Mouse (Mus musculus) heart, embryonic 16.5 days (tissue): ENCODE data around the gene Agpat3. TPM values are rescaled to one million over a fixed set of nuclear protein-coding genes. Genes with fewer than 3 reads are reported as not detected.
"Not testable (repeated sequence)": the region's sequence is repeated elsewhere in the genome, so short reads cannot be mapped to it uniquely, and the experiment has no call there.

Source experiments
- ATAC-seq: fragments of 200-750 bp; cut with Nextera tagmentation; replicated peaks from 2 replicates; pipeline ENCODE4 v1.8.0; 2017; ENCODE audit warnings: moderate number of reproducible peaks; ENCODE audit not compliant: insufficient read depth, low FRiP score; ENCODE audit errors: extremely low read depth
- H3K27ac ChIP-seq: fragments of 300-500 bp; sonication (generic); 2 replicates; pipeline ENCODE4 v1.5.1; 2014; ENCODE audit warnings: mild to moderate bottlenecking, low read length, control low read depth, moderate library complexity
- H3K27me3 ChIP-seq: fragments of 300-500 bp; sonication (generic); 2 replicates; pipeline ENCODE4 v1.6.1; 2014; ENCODE audit warnings: low read length, mixed read lengths; ENCODE audit not compliant: control insufficient read depth, insufficient read depth
- H3K36me3 ChIP-seq: fragments of 300-500 bp; sonication (generic); 2 replicates; pipeline ENCODE4 v1.6.1; 2014; ENCODE audit not compliant: control insufficient read depth, insufficient read depth
- H3K4me1 ChIP-seq: fragments of 300-500 bp; sonication (generic); 2 replicates; pipeline ENCODE4 v1.6.1; 2014; ENCODE audit warnings: low read length, mixed read lengths; ENCODE audit not compliant: control insufficient read depth, insufficient read depth
- H3K4me2 ChIP-seq: fragments of 300-500 bp; sonication (generic); 2 replicates; pipeline ENCODE4 v1.6.1; 2014; ENCODE audit warnings: low read depth, mild to moderate bottlenecking, control low read depth, low read length
- H3K4me3 ChIP-seq: fragments of 300-500 bp; sonication (generic); 2 replicates; pipeline ENCODE4 v1.5.1; 2014; ENCODE audit warnings: mild to moderate bottlenecking, control low read depth, low read length
- H3K9ac ChIP-seq: fragments of 300-500 bp; sonication (generic); 2 replicates; pipeline ENCODE4 v1.6.1; 2014; ENCODE audit warnings: low read length, control low read depth
- H3K9me3 ChIP-seq: fragments of 300-500 bp; sonication (generic); replicated peaks from 2 replicates; pipeline ENCODE4 v1.6.1; 2016; ENCODE audit warnings: low read length; ENCODE audit not compliant: control insufficient read depth
- WGBS: fragments of 180-500 bp; shearing (Covaris S2); extraction: QIAGEN DNeasy Blood & Tissue Kit; methylation state at CpG from one replicate; pipeline ENCODE4 v1.1.7; 2014; 5-methylcytosine and 5-hydroxymethylcytosine counted together
- polyA plus RNA-seq: library from polyadenylated mRNA; unstranded; fragments of >200 nt; fragmentation: Nextera tagmentation; extraction: Ambion mirVana; gene quantifications from 2 replicates; pipeline ENCODE4 v1.2.1, GENCODE M21; 2015

The Agpat3 gene
- polyA plus RNA-seq, 1 experiment from 2014 or later: 56.6 TPM

DNA sequence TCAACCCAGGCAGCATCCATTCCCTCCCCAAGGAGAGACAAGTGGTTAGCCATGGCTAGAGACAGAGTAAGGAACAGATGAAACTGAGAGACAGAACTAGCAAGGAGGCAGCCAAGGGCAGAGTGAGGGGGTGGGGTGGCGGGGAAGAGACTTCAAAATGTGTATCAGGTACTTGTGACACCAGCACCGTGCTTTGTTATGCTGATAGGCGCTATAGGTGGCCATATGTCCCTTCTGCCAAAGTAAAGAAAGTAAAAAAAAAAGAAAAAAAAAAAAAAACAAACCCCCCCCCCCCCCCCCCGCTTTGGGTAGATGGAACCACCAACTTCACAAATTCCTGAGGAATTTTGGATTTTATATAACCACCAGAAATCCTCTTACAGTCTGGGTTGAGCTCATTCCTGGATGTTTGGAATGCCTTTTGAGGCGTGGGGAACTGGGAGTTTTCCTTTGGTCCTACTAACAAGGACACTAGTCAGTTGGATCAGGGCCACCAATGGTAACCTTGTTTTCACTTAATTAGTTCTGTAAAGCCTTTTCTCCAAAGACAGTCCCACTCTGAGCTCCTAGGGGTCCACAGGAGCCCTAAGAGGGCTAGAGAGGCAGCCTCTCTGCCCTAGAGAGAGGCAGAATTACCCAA lies 14.0 kb upstream of the Agpat3 start:
- H3K4me2 ChIP-seq: peak overlapping the region; percentile 37; the same call in 1 of the 2 replicates

GRCm38 (mm10) chr10:78365555-78365954 lies 13.3 kb upstream of the Agpat3 start:
- H3K4me1 ChIP-seq: peaks cover 19% of the 10 kb centered on the region
- no peak overlapping the region for H3K4me2 ChIP-seq
- no peaks in the 10 kb centered on the region for H3K9me3 ChIP-seq
- no peak for ATAC-seq
- H3K36me3 ChIP-seq: no peaks in the 10 kb centered on the region
- 76% methylated on average over 6 of the region's 6 CpGs for WGBS
- H3K4me3 ChIP-seq: no peak overlapping the region
- H3K27me3 ChIP-seq: no peaks in the 10 kb centered on the region
- H3K27ac ChIP-seq: no peak overlapping the region
- no peak overlapping the region for H3K9ac ChIP-seq

More for the DNA sequence above, 14.0 kb upstream of the Agpat3 start:
- ATAC-seq: no peak
- WGBS: 30% methylated on average over 5 of the region's 5 CpGs
- Histone ChIP-seq H3K4me3 (no peak overlapping the region), H3K4me1 (peaks cover 19% of the 10 kb centered on the region), H3K36me3 (no peaks in the 10 kb centered on the region), H3K27me3 (no peaks in the 10 kb centered on the region), H3K9me3 (no peaks in the 10 kb centered on the region), H3K27ac (no peak overlapping the region; the same call in 1 of the 2 replicates), H3K9ac (no peak overlapping the region)

- Histone ChIP-seq H3K27ac (no peak overlapping the region), H3K27me3 (no peaks in the 10 kb centered on the region), H3K4me1 (peaks cover 19% of the 10 kb centered on the region), H3K4me3 (no peak overlapping the region), H3K9me3 (no peaks in the 10 kb centered on the region), H3K4me2 (no peak overlapping the region), H3K36me3 (no peaks in the 10 kb centered on the region), H3K9ac (no peak overlapping the region)
- no peak for ATAC-seq
- 58% methylated on average over 2 of the region's 2 CpGs for WGBS
Measured at GRCm38 (mm10) chr10:78364106-78364505, 11.8 kb upstream of the Agpat3 start.

DNA sequence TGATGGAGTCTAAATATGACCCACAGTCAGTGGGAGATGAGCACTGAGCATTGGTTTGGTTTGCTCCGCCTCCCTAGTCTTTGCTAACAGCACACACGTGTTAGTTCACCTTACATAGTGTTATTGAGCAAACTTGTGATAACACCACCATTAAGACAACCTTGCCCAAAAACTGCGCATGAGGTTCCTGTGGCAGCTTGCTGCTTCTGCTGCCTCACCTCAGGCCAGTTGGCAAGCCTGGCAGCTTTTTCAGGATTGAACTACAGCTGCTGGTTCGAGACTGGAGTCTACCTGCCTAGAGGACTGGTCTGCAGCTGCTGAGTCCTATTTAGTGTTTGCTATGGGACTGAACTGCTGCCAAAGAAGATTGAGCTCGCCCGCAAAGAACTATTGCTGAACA lies 11.1 kb upstream of the Agpat3 start:
- no peak overlapping the region for H3K4me3 ChIP-seq
- WGBS: 83% methylated on average over 6 of the region's 6 CpGs
- H3K9ac ChIP-seq: no peak overlapping the region
- H3K9me3 ChIP-seq: no peaks in the 10 kb centered on the region
- no peak overlapping the region for H3K4me2 ChIP-seq
- no peak overlapping the region for H3K27ac ChIP-seq
- peaks cover 19% of the 10 kb centered on the region for H3K4me1 ChIP-seq
- ATAC-seq: no peak
- no peaks in the 10 kb centered on the region for H3K27me3 ChIP-seq
- H3K36me3 ChIP-seq: no peaks in the 10 kb centered on the region

DNA sequence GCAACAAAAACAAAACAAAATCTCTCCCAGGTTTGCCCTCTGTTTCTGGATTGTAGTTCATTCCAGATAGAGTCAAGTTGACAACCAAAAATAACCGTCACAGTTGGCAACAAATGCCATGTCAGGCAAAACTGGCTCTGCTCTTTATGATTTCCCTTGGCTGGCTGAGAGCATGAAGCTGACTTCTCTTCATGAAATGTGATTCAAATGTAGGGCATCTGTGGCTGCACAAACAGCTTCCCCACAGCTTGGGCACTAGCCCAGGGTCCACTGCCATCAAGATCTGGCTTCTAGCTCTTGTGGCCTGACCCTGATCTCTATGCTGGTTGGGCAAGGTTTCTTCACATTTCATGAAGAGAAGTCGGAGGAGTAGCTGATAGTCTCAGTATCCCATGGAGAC lies 9.7 kb upstream of the Agpat3 start:
- no peak for ATAC-seq
- H3K27me3 ChIP-seq: no peaks in the 10 kb centered on the region
- WGBS: 58% methylated on average over 2 of the region's 2 CpGs
- no peak overlapping the region for H3K4me2 ChIP-seq
- no peak overlapping the region for H3K4me3 ChIP-seq
- H3K36me3 ChIP-seq: no peaks in the 10 kb centered on the region
- peaks cover 13% of the 10 kb centered on the region for H3K4me1 ChIP-seq
- no peaks in the 10 kb centered on the region for H3K9me3 ChIP-seq
- H3K27ac ChIP-seq: no peak overlapping the region
- H3K9ac ChIP-seq: no peak overlapping the region

DNA sequence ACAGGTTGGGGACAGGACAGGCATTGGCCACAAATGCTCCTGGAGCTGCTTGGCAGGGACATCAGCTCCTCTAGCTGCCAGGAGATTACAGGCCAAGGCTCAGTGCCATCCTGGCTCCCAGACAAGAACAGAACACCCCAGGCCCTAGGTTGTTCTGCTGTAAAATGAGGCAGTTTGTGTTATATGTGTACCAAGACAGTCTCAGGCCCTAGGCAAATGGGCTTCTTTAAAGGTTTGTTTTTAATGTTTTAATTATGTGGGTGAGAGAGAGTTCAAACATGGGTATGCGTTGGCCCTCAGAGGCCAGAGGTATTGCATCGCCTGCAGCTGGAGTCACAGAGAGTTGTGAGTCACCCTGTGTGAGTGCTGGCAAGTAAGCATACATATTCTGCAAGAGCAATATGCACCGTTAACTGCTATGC lies 8.0 kb upstream of the Agpat3 start:
- Histone ChIP-seq H3K27me3 (no peaks in the 10 kb centered on the region), H3K4me1 (peaks cover 3% of the 10 kb centered on the region; the same call in 1 of the 2 replicates), H3K36me3 (no peaks in the 10 kb centered on the region), H3K9ac (no peak overlapping the region), H3K4me3 (no peak overlapping the region), H3K9me3 (no peaks in the 10 kb centered on the region), H3K4me2 (no peak overlapping the region), H3K27ac (no peak overlapping the region)
- 62% methylated on average over 3 of the region's 3 CpGs for WGBS
- no peak for ATAC-seq

DNA sequence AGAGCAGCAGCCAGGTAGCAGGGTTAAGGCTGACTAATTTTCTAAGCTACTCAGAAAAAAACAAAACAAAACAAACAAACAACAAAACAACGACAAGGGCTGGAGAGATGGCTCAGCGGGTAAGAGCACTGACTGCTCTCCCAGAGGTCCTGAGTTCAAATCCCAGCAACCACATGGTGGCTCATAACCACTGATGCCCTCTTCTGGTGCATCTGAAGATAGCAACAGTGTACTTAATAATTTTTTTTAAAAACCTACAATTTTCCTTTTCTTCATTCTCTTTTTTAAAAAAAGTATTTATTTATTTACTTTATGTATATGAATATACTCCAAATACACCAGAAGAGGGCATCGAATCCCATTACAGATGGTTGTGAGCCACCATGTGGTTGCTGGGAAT lies 6.7 kb upstream of the Agpat3 start:
- not testable (repeated sequence) for H3K4me1 ChIP-seq, ATAC-seq, H3K4me2 ChIP-seq, H3K9ac ChIP-seq, H3K4me3 ChIP-seq, H3K27ac ChIP-seq, H3K27me3 ChIP-seq, H3K36me3 ChIP-seq, H3K9me3 ChIP-seq
- 93% methylated on average over 3 of the region's 3 CpGs for WGBS

DNA sequence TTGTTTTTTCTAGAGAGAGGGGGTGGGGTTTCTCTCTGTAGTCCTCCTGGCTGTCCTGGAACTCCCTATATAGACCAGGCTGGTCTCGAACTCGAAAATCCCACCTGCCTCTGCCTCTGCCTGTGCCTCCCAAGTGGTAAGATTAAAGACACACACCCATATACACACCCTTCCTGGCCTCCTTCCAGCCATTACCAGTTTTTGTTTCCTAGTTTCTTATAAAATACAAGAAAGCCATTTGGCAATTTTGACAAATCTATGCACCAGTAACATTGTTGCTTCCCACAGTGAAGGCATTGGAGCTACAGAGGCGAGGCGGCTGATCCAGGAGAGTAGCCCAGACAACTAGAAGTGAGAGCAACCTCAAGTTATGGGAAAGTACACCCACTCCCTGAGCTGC lies 6.0 kb upstream of the Agpat3 start:
- Histone ChIP-seq H3K4me1 (peaks cover 3% of the 10 kb centered on the region; the same call in 1 of the 2 replicates), H3K4me3 (no peak overlapping the region), H3K9ac (no peak overlapping the region), H3K9me3 (no peaks in the 10 kb centered on the region), H3K36me3 (no peaks in the 10 kb centered on the region), H3K27ac (no peak overlapping the region), H3K27me3 (no peaks in the 10 kb centered on the region), H3K4me2 (no peak overlapping the region)
- ATAC-seq: no peak
- WGBS: 79% methylated on average over 4 of the region's 4 CpGs

GRCm38 (mm10) chr10:78357742-78358141 lies 5.5 kb upstream of the Agpat3 start:
- no peak for ATAC-seq
- H3K4me2 ChIP-seq: no peak overlapping the region
- no peaks in the 10 kb centered on the region for H3K9me3 ChIP-seq
- H3K9ac ChIP-seq: no peak overlapping the region
- peaks cover 5% of the 10 kb centered on the region for H3K4me1 ChIP-seq
- 85% methylated on average over 5 of the region's 5 CpGs for WGBS
- no peak overlapping the region for H3K27ac ChIP-seq
- H3K4me3 ChIP-seq: no peak overlapping the region
- H3K36me3 ChIP-seq: no peaks in the 10 kb centered on the region
- no peaks in the 10 kb centered on the region for H3K27me3 ChIP-seq
